Mouse (Mus musculus) MEL (cell line): ENCODE results near the gene Hnrnpc.

Source experiments
- CHD2 ChIP-seq: IDR thresholded peaks from 2 replicates; pipeline ENCODE4 v1.6.1; 2011; ENCODE audit warnings: low read length, improper control_type of control experiment
- CTCF ChIP-seq, 3 experiments: IDR thresholded peaks in 2 of 3; conservative IDR thresholded peaks in 1 of 3; 2 replicates each; pipeline ENCODE4 v1.5.1; 2011 to 2012; ENCODE audit warnings: low read length in 3 of 3, low read depth in 2 of 3, mild to moderate bottlenecking in 2 of 3, improper control_type of control experiment in 1 of 3, inconsistent platforms in 1 of 3, mixed read lengths in 1 of 3, moderate library complexity in 1 of 3; ENCODE audit not compliant: control insufficient read depth in 1 of 3, insufficient read depth in 1 of 3, poor library complexity in 1 of 3, severe bottlenecking in 1 of 3
- E2F4 ChIP-seq: IDR thresholded peaks from 2 replicates; pipeline ENCODE4 v1.6.1; 2011; ENCODE audit warnings: low read depth, low read length, improper control_type of control experiment, borderline replicate concordance
- EP300 ChIP-seq, 2 experiments: IDR thresholded peaks; 2 replicates each; pipeline ENCODE4 v1.6.1; 2011; ENCODE audit warnings: improper control_type of control experiment in 2 of 2, low read length in 2 of 2, low read depth in 1 of 2, mild to moderate bottlenecking in 1 of 2
- KAT2A ChIP-seq: conservative IDR thresholded peaks from 2 replicates; pipeline ENCODE4 v1.6.1; 2012; ENCODE audit warnings: low read depth, low read length, improper control_type of control experiment, inconsistent platforms
- MAFK ChIP-seq: IDR thresholded peaks from 2 replicates; pipeline ENCODE4 v1.6.1; 2011; ENCODE audit warnings: low read depth, mild to moderate bottlenecking, low read length, improper control_type of control experiment, borderline replicate concordance
- MAX ChIP-seq: IDR thresholded peaks from 2 replicates; pipeline ENCODE4 v1.6.1; 2011; ENCODE audit warnings: low read length, improper control_type of control experiment
- MXI1 ChIP-seq: IDR thresholded peaks from 2 replicates; pipeline ENCODE4 v1.6.1; 2011; ENCODE audit warnings: mild to moderate bottlenecking, low read depth, low read length, improper control_type of control experiment
- POLR2A ChIP-seq, 2 experiments: IDR thresholded peaks; 2 replicates each; pipeline ENCODE4 v1.6.1; 2011 to 2012; ENCODE audit warnings: low read length in 2 of 2, mild to moderate bottlenecking in 2 of 2, control low read depth in 1 of 2, improper control_type of control experiment in 1 of 2, low read depth in 1 of 2, moderate library complexity in 1 of 2; ENCODE audit not compliant: control insufficient read depth in 1 of 2, insufficient read depth in 1 of 2, poor library complexity in 1 of 2
- RCOR1 ChIP-seq: IDR thresholded peaks from 2 replicates; pipeline ENCODE4 v1.6.1; 2012; ENCODE audit warnings: low read depth, mild to moderate bottlenecking, inconsistent platforms, low read length, improper control_type of control experiment
- ZMIZ1 ChIP-seq: IDR thresholded peaks from 2 replicates; pipeline ENCODE4 v1.6.1; 2012; ENCODE audit warnings: low read depth, mild to moderate bottlenecking, inconsistent platforms, low read length, improper control_type of control experiment, moderate library complexity

DNA sequence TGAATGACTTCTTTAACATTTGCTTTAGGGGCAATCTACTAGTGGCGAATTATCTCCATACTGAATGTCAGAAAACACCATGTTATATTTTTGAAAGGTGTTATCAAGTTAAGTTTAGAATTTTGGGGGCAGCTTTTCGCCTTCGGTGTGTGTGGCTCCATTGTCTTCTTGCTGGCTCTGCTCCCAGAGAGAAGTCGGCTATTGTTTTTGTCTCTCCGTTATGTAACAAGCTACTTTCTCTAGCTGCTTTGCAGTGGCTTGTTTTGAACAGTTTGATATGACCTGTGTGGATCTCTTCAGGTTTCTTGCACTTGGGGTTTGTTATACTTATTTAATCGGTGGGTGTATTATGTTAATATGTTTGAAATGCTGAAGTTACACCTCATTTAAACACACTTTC, 60.4 kb downstream of the Hnrnpc start:
- TF ChIP-seq POLR2A (IDR thresholded peaks at IDR 0.05; ENCODE audit: control insufficient read depth in 1 of 2, insufficient read depth in 1 of 2, low read depth in 1 of 2, low read length in 2 of 2, poor library complexity in 1 of 2): no peak
- TF ChIP-seq E2F4: no peak
- TF ChIP-seq MXI1: no peak
- TF ChIP-seq MAX: no peak
- TF ChIP-seq CTCF (IDR thresholded peaks at IDR 0.05 in 2 of 3, conservative IDR thresholded peaks at IDR 0.05 in 1 of 3; ENCODE audit: control insufficient read depth in 1 of 3, insufficient read depth in 1 of 3, low read depth in 2 of 3, low read length in 3 of 3, poor library complexity in 1 of 3, severe bottlenecking in 1 of 3): no peak
- no peak for TF ChIP-seq CHD2
- no peak for TF ChIP-seq EP300 (IDR thresholded peaks at IDR 0.05; ENCODE audit: low read depth in 1 of 2, low read length in 2 of 2)
- TF ChIP-seq KAT2A: no peak
- TF ChIP-seq RCOR1: no peak
- no peak for TF ChIP-seq ZMIZ1
- TF ChIP-seq MAFK: no peak
